Mouse (Mus musculus) bone marrow, adult 2 months (tissue): Measurements from ENCODE around the gene Ampd1.

ENCODE experiments used
- CTCF ChIP-seq: fragments of 200-500 bp; IDR thresholded peaks from 2 replicates; pipeline ENCODE4 v1.5.1; 2011; ENCODE audit warnings: low read length, control low read depth; ENCODE audit not compliant: control insufficient read depth, insufficient read depth
- POLR2A ChIP-seq: fragments of 200-500 bp; IDR thresholded peaks from 2 replicates; pipeline ENCODE4 v1.6.1; 2011; ENCODE audit warnings: low read depth, mild to moderate bottlenecking, control low read depth, low read length, borderline replicate concordance; ENCODE audit not compliant: control insufficient read depth

GRCm38 (mm10) chr3:103075871-103076270 lies 2.1 kb downstream of the Ampd1 start:
- TF ChIP-seq CTCF, result no peak
- TF ChIP-seq POLR2A, result no peak
